Mouse (Mus musculus): ENCODE results near the gene Gli2. TPM values are rescaled to one million over a fixed set of nuclear protein-coding genes. Genes with fewer than 3 reads are reported as not detected.

Gli2 gene
- polyA plus RNA-seq, 1 experiment from 2014 or later = 12.2 TPM

DNA sequence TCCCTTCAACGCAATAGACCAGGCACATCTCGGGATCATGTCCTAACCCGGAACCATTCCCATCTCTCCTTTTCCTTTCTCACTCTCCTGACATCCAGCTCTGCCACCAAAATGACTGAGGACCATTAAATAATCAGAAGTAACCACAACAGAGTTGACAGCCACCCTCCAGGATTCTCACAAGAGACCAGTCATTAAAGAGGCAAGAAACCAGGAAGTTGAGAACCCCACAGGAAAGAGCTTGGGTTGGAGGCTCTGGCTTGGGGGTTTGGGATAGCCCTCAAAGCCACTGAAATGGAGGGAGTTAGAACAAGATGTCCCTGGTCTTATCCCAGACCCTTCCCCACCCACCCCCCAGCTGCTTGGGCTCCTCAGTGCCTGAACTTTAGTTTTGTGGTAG, 265.9 kb downstream of the Gli2 start:
- Histone ChIP-seq H3K4me2 (ENCODE audit: low read depth) (no peak overlapping the region), H3K27ac (ENCODE audit: low read depth, low read length) (no peak overlapping the region), H3K36me3 (ENCODE audit: control insufficient read depth, insufficient read depth, low read length) (no peaks in the 10 kb centered on the region), H3K27me3 (ENCODE audit: control insufficient read depth, insufficient read depth, low read length) (no peaks in the 10 kb centered on the region), H3K4me1 (ENCODE audit: control insufficient read depth, insufficient read depth, low read length) (no peaks in the 10 kb centered on the region), H3K9me3 (ENCODE audit: control insufficient read depth, low read length) (no peaks in the 10 kb centered on the region), H3K9ac (ENCODE audit: low read length) (no peak overlapping the region), H3K4me3 (ENCODE audit: low read depth, low read length) (no peak overlapping the region)
- WGBS = 95% methylated on average over 3 of the region's 3 CpGs
- DNase-seq (ENCODE audit: low spot score) (no peak), ATAC-seq (ENCODE audit: insufficient read depth, low FRiP score, low TSS enrichment) (no peak)

Small RNA genes lying within 50 kb of the gene (microRNA-seq; reads per million reads assigned to microRNA genes)
- gene Mir6346 = not detected

Measured in neural tube, embryonic 11.5 days (tissue).